Mouse (Mus musculus) midbrain, embryonic 14.5 days (tissue): ENCODE measurements around the gene Stard13. TPM values are rescaled to one million over a fixed set of nuclear protein-coding genes. Genes with fewer than 3 reads are reported as not detected.

Source experiments
- ATAC-seq: fragments of 200-750 bp; cut with Nextera tagmentation; 2 replicates; pipeline ENCODE4 v1.8.0; 2017; ENCODE audit warnings: moderate number of reproducible peaks, moderate library complexity; ENCODE audit not compliant: low FRiP score, low TSS enrichment
- DNase-seq: peaks from one replicate; pipeline ENCODE4 v3.0.0-alpha.2; 2015
- H3K27ac ChIP-seq: fragments of 300-500 bp; sonication (generic); replicated peaks from 2 replicates; pipeline ENCODE4 v1.5.1; 2014; ENCODE audit warnings: mild to moderate bottlenecking, low read depth, low read length, moderate library complexity
- H3K27me3 ChIP-seq: fragments of 300-500 bp; sonication (generic); 2 replicates; pipeline ENCODE4 v1.6.1; 2014; ENCODE audit warnings: low read length, control low read depth, mixed read lengths; ENCODE audit not compliant: control insufficient read depth, insufficient read depth
- H3K36me3 ChIP-seq: fragments of 300-500 bp; sonication (generic); 2 replicates; pipeline ENCODE4 v1.6.1; 2014; ENCODE audit warnings: low read length, control low read depth; ENCODE audit not compliant: control insufficient read depth, insufficient read depth
- H3K4me1 ChIP-seq: fragments of 300-500 bp; sonication (generic); 2 replicates; pipeline ENCODE4 v1.6.1; 2014; ENCODE audit warnings: mild to moderate bottlenecking, antibody characterized with exemption, low read length, control low read depth; ENCODE audit not compliant: control insufficient read depth, insufficient read depth
- H3K4me2 ChIP-seq: fragments of 300-500 bp; sonication (generic); 2 replicates; pipeline ENCODE4 v1.6.1; 2014; ENCODE audit warnings: mild to moderate bottlenecking, low read length, moderate library complexity
- H3K4me3 ChIP-seq: fragments of 300-500 bp; sonication (generic); replicated peaks from 2 replicates; pipeline ENCODE4 v1.5.1; 2014; ENCODE audit warnings: low read depth, low read length
- H3K9ac ChIP-seq: fragments of 300-500 bp; sonication (generic); replicated peaks from 2 replicates; pipeline ENCODE4 v1.6.1; 2014; ENCODE audit warnings: mild to moderate bottlenecking, low read length, moderate library complexity
- H3K9me3 ChIP-seq: fragments of 300-500 bp; sonication (generic); 2 replicates; pipeline ENCODE4 v1.6.1; 2016; ENCODE audit warnings: low read length, control low read depth, mixed read lengths; ENCODE audit not compliant: control insufficient read depth
- WGBS: fragments of 180-500 bp; shearing (Covaris S2); extraction: QIAGEN DNeasy Blood & Tissue Kit; methylation state at CpG from one replicate; pipeline ENCODE4 v1.1.7; 2014; 5-methylcytosine and 5-hydroxymethylcytosine counted together
- polyA plus RNA-seq: library from polyadenylated mRNA; unstranded; fragments of >200 nt; fragmentation: Nextera tagmentation; extraction: Ambion mirVana; gene quantifications from 2 replicates; pipeline ENCODE4 v1.2.1, GENCODE M21; 2014

Gene Stard13
- 1.3 and 2.8 TPM in 2 replicates for polyA plus RNA-seq

- peak; percentile 67 for DNase-seq
- Histone ChIP-seq H3K27me3 (peaks cover 10% of the 10 kb centered on the region; the same call in 1 of the 2 replicates), H3K36me3 (no peaks in the 10 kb centered on the region), H3K4me2 (peak within 1 kb of the TSS; percentile 93), H3K4me1 (no peaks in the 10 kb centered on the region), H3K27ac (no peak within 1 kb of the TSS), H3K4me3 (peak within 1 kb of the TSS; percentile 40), H3K9me3 (no peaks in the 10 kb centered on the region), H3K9ac (peak within 1 kb of the TSS; percentile 41)
- under 1% methylated on average over 49 of the region's 49 CpGs for WGBS
- peak; percentile 60; the same call in 1 of the 2 replicates for ATAC-seq
Observed at GRCm38 (mm10) chr5:151233400-151234031, at the start of gene Stard13. TSS of gene Stard13 (minus strand) at chr5:151233836.

DNA sequence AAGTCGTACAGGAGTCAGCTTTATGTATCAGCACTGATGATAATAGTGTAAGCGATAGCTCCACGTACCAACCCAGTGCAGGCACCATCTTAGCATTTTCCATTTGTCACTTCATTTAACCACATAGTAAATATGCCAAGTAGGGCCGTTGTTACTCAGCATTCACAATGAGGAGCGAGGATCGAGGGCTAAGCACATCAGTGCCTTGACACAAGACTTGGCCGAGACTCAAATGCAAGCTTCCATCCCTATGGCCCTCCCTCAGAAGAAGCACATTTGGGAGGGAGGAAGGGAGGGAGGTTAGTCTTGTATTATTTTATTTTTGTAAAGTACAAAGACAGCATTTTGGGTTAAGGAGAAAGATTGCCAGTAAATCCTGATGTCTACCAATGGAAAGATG is 45.9 kb upstream of the Stard13 start:
- Histone ChIP-seq H3K9ac (no peak overlapping the region), H3K9me3 (no peaks in the 10 kb centered on the region)
- WGBS, result 85% methylated on average over 7 of the region's 7 CpGs

DNA sequence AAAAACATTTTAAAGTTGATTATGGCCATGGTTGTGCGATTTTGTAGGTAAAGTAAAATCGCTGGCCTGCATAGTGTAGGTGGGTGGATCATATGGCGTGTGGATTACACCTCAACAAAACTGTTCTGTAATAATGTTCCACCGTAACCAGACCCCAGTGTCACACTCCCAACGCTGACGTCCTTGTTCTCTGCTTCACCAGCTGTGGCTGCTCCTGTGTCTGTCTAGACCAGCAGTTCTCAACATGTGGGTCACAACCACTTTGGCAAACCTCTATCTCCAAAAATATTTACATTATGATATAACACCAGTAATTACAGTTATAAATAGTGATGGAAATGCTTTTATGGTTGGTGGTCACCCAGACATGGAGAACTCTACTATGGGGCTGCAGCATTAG is 44.3 kb upstream of the Stard13 start:
- Histone ChIP-seq H3K27me3 (no peaks in the 10 kb centered on the region), H3K4me1 (no peaks in the 10 kb centered on the region), H3K4me3 (no peak overlapping the region), H3K27ac (no peak overlapping the region), H3K36me3 (no peaks in the 10 kb centered on the region), H3K9me3 (no peaks in the 10 kb centered on the region), H3K9ac (no peak overlapping the region), H3K4me2 (no peak overlapping the region)
- DNase-seq (no peak), ATAC-seq (no peak)
- WGBS, result 94% methylated on average over 6 of the region's 6 CpGs

More for the DNA sequence above, 45.9 kb upstream of the Stard13 start:
- Histone ChIP-seq H3K4me3 (no peak overlapping the region), H3K4me2 (no peak overlapping the region), H3K36me3 (no peaks in the 10 kb centered on the region), H3K27ac (no peak overlapping the region), H3K27me3 (no peaks in the 10 kb centered on the region), H3K4me1 (no peaks in the 10 kb centered on the region)
- ATAC-seq (no peak), DNase-seq (no peak)

DNA sequence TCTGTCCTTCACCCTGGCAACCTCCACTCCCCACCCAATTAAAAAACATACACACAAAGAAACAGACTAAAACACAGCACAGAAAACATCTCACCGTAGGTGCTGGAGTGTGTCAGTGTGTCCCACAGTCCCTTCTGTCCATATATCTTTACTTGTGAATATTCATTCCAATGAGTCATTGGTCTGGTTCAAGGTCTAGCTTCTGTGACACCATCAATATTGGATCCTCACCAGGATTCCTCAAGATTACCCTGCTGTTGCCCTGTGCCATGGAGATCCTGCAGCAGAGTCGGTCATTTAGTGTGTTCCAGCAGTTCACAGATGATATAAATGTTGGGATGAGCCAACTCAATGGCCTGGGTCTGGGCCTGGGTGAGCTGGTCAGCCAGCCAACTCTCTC is 42.4 kb upstream of the Stard13 start:
- DNase-seq (no peak), ATAC-seq (no peak)
- no peaks in the 10 kb centered on the region for H3K36me3 ChIP-seq
- H3K27me3 ChIP-seq, result no peaks in the 10 kb centered on the region
- H3K27ac ChIP-seq, result no peak overlapping the region
- WGBS, result 95% methylated on average over 2 of the region's 2 CpGs
- no peak overlapping the region for H3K4me3 ChIP-seq
- no peaks in the 10 kb centered on the region for H3K4me1 ChIP-seq
- no peaks in the 10 kb centered on the region for H3K9me3 ChIP-seq
- no peak overlapping the region for H3K9ac ChIP-seq
- H3K4me2 ChIP-seq, result no peak overlapping the region

DNA sequence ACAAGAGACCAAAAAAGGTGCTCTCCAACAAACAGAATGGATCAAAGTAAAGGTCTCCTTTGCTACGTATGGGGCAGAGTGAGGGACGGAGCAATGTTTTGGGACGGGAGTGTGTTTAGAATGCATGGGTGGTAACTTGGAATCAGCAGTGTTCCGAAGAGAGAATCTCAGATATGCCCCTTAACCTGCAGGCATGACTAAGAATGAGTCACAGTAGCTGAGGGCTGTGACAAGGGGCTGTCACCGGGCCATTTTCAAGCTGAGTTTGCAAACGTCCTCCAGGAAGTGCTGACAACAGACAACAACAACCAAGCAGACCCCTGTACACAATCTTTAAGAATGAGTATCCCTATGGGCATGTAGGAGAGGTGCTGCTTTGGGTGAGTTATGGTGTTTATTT is 40.6 kb upstream of the Stard13 start:
- DNase-seq (no peak), ATAC-seq (no peak)
- H3K9me3 ChIP-seq, result no peaks in the 10 kb centered on the region
- no peak overlapping the region for H3K9ac ChIP-seq
- H3K27ac ChIP-seq, result no peak overlapping the region
- WGBS, result 80% methylated on average over 6 of the region's 6 CpGs
- H3K4me1 ChIP-seq, result no peaks in the 10 kb centered on the region
- no peaks in the 10 kb centered on the region for H3K27me3 ChIP-seq
- no peaks in the 10 kb centered on the region for H3K36me3 ChIP-seq
- H3K4me2 ChIP-seq, result no peak overlapping the region
- H3K4me3 ChIP-seq, result no peak overlapping the region

GRCm38 (mm10) chr5:151270815-151271214 is 37.2 kb upstream of the Stard13 start:
- WGBS, result 92% methylated on average over 5 of the region's 5 CpGs
- Histone ChIP-seq H3K27me3 (no peaks in the 10 kb centered on the region), H3K27ac (no peak overlapping the region), H3K4me1 (no peaks in the 10 kb centered on the region), H3K9ac (no peak overlapping the region), H3K36me3 (no peaks in the 10 kb centered on the region), H3K4me3 (no peak overlapping the region), H3K9me3 (no peaks in the 10 kb centered on the region), H3K4me2 (no peak overlapping the region)
- ATAC-seq, result no peak
- no peak for DNase-seq

- ATAC-seq, result no peak
Observed at GRCm38 (mm10) chr5:151266896-151267634, 33.4 kb upstream of the Stard13 start.

GRCm38 (mm10) chr5:151261558-151261957 is 27.9 kb upstream of the Stard13 start:
- H3K4me2 ChIP-seq, result no peak overlapping the region
- DNase-seq (no peak), ATAC-seq (no peak)
- H3K36me3 ChIP-seq, result no peaks in the 10 kb centered on the region
- WGBS, result 89% methylated on average over 2 of the region's 2 CpGs
- no peak overlapping the region for H3K4me3 ChIP-seq
- no peak overlapping the region for H3K27ac ChIP-seq
- no peaks in the 10 kb centered on the region for H3K9me3 ChIP-seq
- H3K27me3 ChIP-seq, result no peaks in the 10 kb centered on the region
- H3K4me1 ChIP-seq, result no peaks in the 10 kb centered on the region
- no peak overlapping the region for H3K9ac ChIP-seq

More at GRCm38 (mm10) chr5:151266896-151267634, 33.4 kb upstream of the Stard13 start:
- DNase-seq, result no peak
- Histone ChIP-seq H3K9ac (no peak overlapping the region), H3K27ac (no peak overlapping the region), H3K36me3 (no peaks in the 10 kb centered on the region), H3K27me3 (no peaks in the 10 kb centered on the region), H3K4me3 (no peak overlapping the region), H3K4me1 (no peaks in the 10 kb centered on the region), H3K4me2 (no peak overlapping the region), H3K9me3 (no peaks in the 10 kb centered on the region)
- WGBS, result 80% methylated on average over 14 of the region's 14 CpGs

DNA sequence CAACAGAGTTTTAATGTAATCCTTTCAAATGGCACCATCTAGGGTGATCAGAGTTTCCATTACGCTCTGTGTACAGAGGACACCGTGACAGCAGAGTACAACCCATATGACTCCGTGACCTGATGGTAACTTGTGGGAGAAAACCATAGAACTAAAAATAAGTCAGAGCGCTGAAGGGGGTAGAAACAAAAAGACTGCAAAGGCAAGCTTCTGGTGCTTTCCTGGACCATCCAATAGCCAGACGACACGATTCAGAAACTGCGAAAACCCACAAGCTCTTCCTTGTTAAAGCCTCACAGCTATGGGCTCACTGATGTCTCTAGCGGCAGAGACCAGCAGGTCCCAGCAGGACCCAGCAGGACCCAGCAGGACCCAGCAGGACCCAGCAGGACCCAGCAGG is 18.6 kb upstream of the Stard13 start:
- H3K9ac ChIP-seq, result no peak overlapping the region
- no peaks in the 10 kb centered on the region for H3K9me3 ChIP-seq
- 57% methylated on average over 8 of the region's 8 CpGs for WGBS
- peak overlapping the region; percentile 15; the same call in 1 of the 2 replicates for H3K4me2 ChIP-seq
- no peak overlapping the region for H3K4me3 ChIP-seq
- H3K36me3 ChIP-seq, result no peaks in the 10 kb centered on the region
- ATAC-seq, result no peak
- H3K27me3 ChIP-seq, result no peaks in the 10 kb centered on the region
- peak; percentile 30 for DNase-seq
- H3K27ac ChIP-seq, result no peak overlapping the region
- no peaks in the 10 kb centered on the region for H3K4me1 ChIP-seq
